Mouse (Mus musculus) heart, postnatal 0 days (tissue): ENCODE results near the gene 2010106E10Rik. TPM values are rescaled to one million over a fixed set of nuclear protein-coding genes. Genes with fewer than 3 reads are reported as not detected.

Source experiments
- ATAC-seq: fragments of 200-750 bp; cut with Nextera tagmentation; 2 replicates; pipeline ENCODE4 v1.8.0; 2017; ENCODE audit warnings: low read depth, moderate number of reproducible peaks, moderate library complexity; ENCODE audit not compliant: insufficient read depth
- DNase-seq: peaks from one replicate; pipeline ENCODE4 v3.0.0-alpha.2; 2016; ENCODE audit warnings: low spot score
- H3K27ac ChIP-seq: fragments of 300-500 bp; sonication (generic); 2 replicates; pipeline ENCODE4 v1.5.1; 2014; ENCODE audit warnings: low read depth, mild to moderate bottlenecking
- H3K27me3 ChIP-seq: fragments of 300-500 bp; sonication (generic); 2 replicates; pipeline ENCODE4 v1.6.1; 2014; ENCODE audit warnings: low read length, mixed read lengths; ENCODE audit not compliant: control insufficient read depth, insufficient read depth
- H3K36me3 ChIP-seq: fragments of 300-500 bp; sonication (generic); replicated peaks from 2 replicates; pipeline ENCODE4 v1.6.1; 2014; ENCODE audit warnings: low read length, mixed read lengths; ENCODE audit not compliant: control insufficient read depth, insufficient read depth
- H3K4me1 ChIP-seq: fragments of 300-500 bp; sonication (generic); 2 replicates; pipeline ENCODE4 v1.6.1; 2014; ENCODE audit warnings: antibody characterized with exemption; ENCODE audit not compliant: control insufficient read depth, insufficient read depth
- H3K4me2 ChIP-seq: fragments of 300-500 bp; sonication (generic); 2 replicates; pipeline ENCODE4 v1.6.1; 2014; ENCODE audit warnings: low read depth, mild to moderate bottlenecking, low read length, moderate library complexity
- H3K4me3 ChIP-seq: fragments of 300-500 bp; sonication (generic); 2 replicates; pipeline ENCODE4 v1.5.1; 2014; ENCODE audit warnings: low read depth, low read length
- H3K9ac ChIP-seq: fragments of 300-500 bp; sonication (generic); replicated peaks from 2 replicates; pipeline ENCODE4 v1.6.1; 2014; ENCODE audit warnings: low read depth, low read length, mixed read lengths
- H3K9me3 ChIP-seq: fragments of 300-500 bp; sonication (generic); replicated peaks from 2 replicates; pipeline ENCODE4 v1.6.1; 2016; ENCODE audit warnings: low read length; ENCODE audit not compliant: control insufficient read depth
- CTCF ChIP-seq: IDR thresholded peaks from 2 replicates; pipeline ENCODE4 v1.5.1; 2016; ENCODE audit warnings: antibody characterized with exemption, control low read depth, low read depth
- EP300 ChIP-seq: IDR thresholded peaks from 2 replicates; pipeline ENCODE4 v1.6.1; 2016; ENCODE audit warnings: antibody characterized with exemption, low read depth
- WGBS: fragments of 180-500 bp; shearing (Covaris S2); extraction: QIAGEN DNeasy Blood & Tissue Kit; methylation state at CpG from one replicate; pipeline ENCODE4 v1.1.7; 2014; 5-methylcytosine and 5-hydroxymethylcytosine counted together
- polyA plus RNA-seq: library from polyadenylated mRNA; unstranded; fragments of >200 nt; fragmentation: Nextera tagmentation; extraction: Ambion mirVana; gene quantifications from 2 replicates; pipeline ENCODE4 v1.2.1, GENCODE M21; 2015
- total RNA-seq: library from RNA; depleted of rRNA; stranded (reverse); fragments of >200 nt; gene quantifications from 2 replicates; pipeline ENCODE4 v1.2.3, GENCODE M21; 2014; ENCODE audit warnings: low replicate concordance; rRNA removed

The 2010106E10Rik gene
- total RNA-seq (not detected in 2 replicates), polyA plus RNA-seq (not detected in 2 replicates)

- ATAC-seq: no peak
- no peak within 1 kb of the TSS for H3K9ac ChIP-seq
- WGBS: 78% methylated on average over 1 of the region's 1 CpGs
- no peak for TF ChIP-seq EP300
- no peak for TF ChIP-seq CTCF
- no peaks in the 10 kb centered on the region for H3K4me1 ChIP-seq
- DNase-seq: no peak
- no peaks in the 10 kb centered on the region for H3K27me3 ChIP-seq
- no peaks in the 10 kb centered on the region for H3K36me3 ChIP-seq
- H3K27ac ChIP-seq: no peak within 1 kb of the TSS
- no peak within 1 kb of the TSS for H3K4me2 ChIP-seq
- no peaks in the 10 kb centered on the region for H3K9me3 ChIP-seq
- no peak within 1 kb of the TSS for H3K4me3 ChIP-seq
Observed at GRCm38 (mm10) chrX:112494974-112495373, at the start of gene 2010106E10Rik. Gene 2010106E10Rik, plus strand, starts transcription at chrX:112495274.

GRCm38 (mm10) chrX:112505651-112506050 is 10.6 kb downstream of the 2010106E10Rik start:
- Histone ChIP-seq H3K27me3 (no peaks in the 10 kb centered on the region), H3K4me3 (no peak overlapping the region), H3K9ac (no peak overlapping the region), H3K9me3 (no peaks in the 10 kb centered on the region), H3K27ac (no peak overlapping the region), H3K4me1 (no peaks in the 10 kb centered on the region), H3K36me3 (no peaks in the 10 kb centered on the region), H3K4me2 (no peak overlapping the region)
- ATAC-seq (no peak), DNase-seq (no peak)
- WGBS: 61% methylated on average over 2 of the region's 2 CpGs
- TF ChIP-seq EP300 (no peak), CTCF (no peak)

GRCm38 (mm10) chrX:112524755-112525154 is 29.7 kb downstream of the 2010106E10Rik start:
- Histone ChIP-seq H3K9ac (no peak overlapping the region), H3K9me3 (no peaks in the 10 kb centered on the region), H3K36me3 (no peaks in the 10 kb centered on the region), H3K4me1 (no peaks in the 10 kb centered on the region), H3K4me2 (no peak overlapping the region), H3K27me3 (no peaks in the 10 kb centered on the region), H3K27ac (no peak overlapping the region), H3K4me3 (no peak overlapping the region)
- peak; percentile 59 for TF ChIP-seq CTCF
- no peak for TF ChIP-seq EP300
- DNase-seq: peak; percentile 6
- ATAC-seq: no peak
- WGBS: 67% methylated on average over 1 of the region's 1 CpGs

GRCm38 (mm10) chrX:112543115-112543514 is 48.0 kb downstream of the 2010106E10Rik start:
- no peak overlapping the region for H3K4me2 ChIP-seq
- H3K36me3 ChIP-seq: no peaks in the 10 kb centered on the region
- H3K4me1 ChIP-seq: no peaks in the 10 kb centered on the region
- no peak overlapping the region for H3K27ac ChIP-seq
- no peaks in the 10 kb centered on the region for H3K9me3 ChIP-seq
- 31% methylated on average over 1 of the region's 1 CpGs for WGBS
- H3K9ac ChIP-seq: no peak overlapping the region
- TF ChIP-seq CTCF: no peak
- TF ChIP-seq EP300: no peak
- DNase-seq: no peak
- ATAC-seq: no peak
- H3K4me3 ChIP-seq: no peak overlapping the region
- H3K27me3 ChIP-seq: no peaks in the 10 kb centered on the region

GRCm38 (mm10) chrX:112567716-112568115 is 72.6 kb downstream of the 2010106E10Rik start:
- H3K4me1 ChIP-seq: no peaks in the 10 kb centered on the region
- no peak for ATAC-seq
- H3K4me2 ChIP-seq: no peak overlapping the region
- H3K27ac ChIP-seq: no peak overlapping the region
- no peaks in the 10 kb centered on the region for H3K27me3 ChIP-seq
- no peaks in the 10 kb centered on the region for H3K36me3 ChIP-seq
- H3K9me3 ChIP-seq: no peaks in the 10 kb centered on the region
- H3K4me3 ChIP-seq: no peak overlapping the region
- DNase-seq: no peak
- TF ChIP-seq CTCF (no peak), EP300 (no peak)
- WGBS: 46% methylated on average over 2 of the region's 2 CpGs
- no peak overlapping the region for H3K9ac ChIP-seq
